Mouse (Mus musculus) stomach, postnatal 0 days (tissue): ENCODE measurements around the gene Tal1.

ENCODE experiments used
- CTCF ChIP-seq: IDR thresholded peaks from 2 replicates; pipeline ENCODE4 v1.5.1; 2016; ENCODE audit warnings: antibody characterized with exemption, low read depth, mild to moderate bottlenecking, moderate library complexity
- EP300 ChIP-seq: optimal IDR thresholded peaks from 2 replicates; pipeline ENCODE3; 2016; ENCODE audit warnings: antibody characterized with exemption

GRCm38 (mm10) chr4:115035043-115035442 is 21.2 kb upstream of the Tal1 start:
- TF ChIP-seq EP300 (no peak), CTCF (no peak)
